Mouse (Mus musculus) thymus, adult 2 months (tissue): Measurements from ENCODE around the gene Nmrk1. TPM values are rescaled to one million over a fixed set of nuclear protein-coding genes. Genes with fewer than 3 reads are reported as not detected.

Experiments used
- DNase-seq: peaks from one replicate; pipeline ENCODE4 v3.0.0; 2021
- H3K27ac ChIP-seq: fragments of 200-500 bp; 2 replicates; pipeline ENCODE4 v1.5.1; 2012; ENCODE audit warnings: low read length, control low read depth; ENCODE audit not compliant: control insufficient read depth, insufficient read depth
- H3K27me3 ChIP-seq: fragments of 200-500 bp; 2 replicates; pipeline ENCODE4 v1.6.1; 2012; ENCODE audit warnings: mild to moderate bottlenecking, low read length, moderate library complexity, mixed read lengths; ENCODE audit not compliant: control insufficient read depth, insufficient read depth
- H3K36me3 ChIP-seq: fragments of 200-500 bp; 2 replicates; pipeline ENCODE4 v1.6.1; 2012; ENCODE audit warnings: mild to moderate bottlenecking, low read length, moderate library complexity; ENCODE audit not compliant: control insufficient read depth, insufficient read depth
- H3K4me1 ChIP-seq: fragments of 200-500 bp; replicated peaks from 2 replicates; pipeline ENCODE4 v1.6.1; 2012; ENCODE audit warnings: low read length; ENCODE audit not compliant: control insufficient read depth, insufficient read depth
- H3K4me3 ChIP-seq: fragments of 200-500 bp; 2 replicates; pipeline ENCODE4 v1.5.1; 2012; ENCODE audit warnings: mild to moderate bottlenecking, low read length, control low read depth, moderate library complexity; ENCODE audit not compliant: control insufficient read depth, insufficient read depth
- CTCF ChIP-seq: fragments of 200-500 bp; IDR thresholded peaks from 2 replicates; pipeline ENCODE4 v1.5.1; 2012; ENCODE audit warnings: mild to moderate bottlenecking, control low read depth, low read length, moderate library complexity, borderline replicate concordance; ENCODE audit not compliant: control insufficient read depth, poor library complexity, insufficient read depth; ENCODE audit errors: extremely low read depth
- POLR2A ChIP-seq: fragments of 200-500 bp; IDR thresholded peaks from 2 replicates; pipeline ENCODE4 v1.6.1; 2012; ENCODE audit warnings: mild to moderate bottlenecking, low read length, control low read depth, moderate library complexity; ENCODE audit not compliant: control insufficient read depth, poor library complexity, insufficient read depth; ENCODE audit errors: extremely low read depth
- WGBS: fragments of 180-500 bp; shearing (Covaris S2); methylation state at CpG from one replicate; pipeline ENCODE4 v1.1.7; 2018; 5-methylcytosine and 5-hydroxymethylcytosine counted together
- polyA plus RNA-seq: library from polyadenylated mRNA; depleted of rRNA; stranded (reverse); fragments of >200 nt; gene quantifications from 2 replicates; pipeline ENCODE4 v1.2.3, GENCODE M21; 2012

The Nmrk1 gene
- polyA plus RNA-seq, 1 experiment: 5.2 TPM

DNA sequence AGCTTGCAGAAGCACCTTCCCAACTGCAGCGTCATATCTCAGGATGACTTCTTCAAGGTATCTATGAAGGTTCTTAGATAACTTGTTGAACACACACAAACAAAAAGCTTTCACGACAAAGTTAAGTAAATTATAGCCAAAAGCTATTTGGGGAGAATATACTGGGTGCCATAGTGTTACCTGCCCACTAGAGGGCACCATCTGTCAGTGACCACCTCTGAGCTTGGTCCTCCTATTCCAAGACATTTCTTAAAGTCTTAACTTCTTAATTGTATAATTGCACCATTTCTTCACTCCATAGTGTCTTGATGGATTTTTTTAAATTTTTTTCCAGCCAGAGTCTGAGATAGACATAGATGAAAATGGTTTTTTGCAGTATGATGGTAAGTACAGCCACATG lies 7.8 kb downstream of the Nmrk1 start:
- no peaks in the 10 kb centered on the region for H3K27me3 ChIP-seq
- 65% methylated on average over 2 of the region's 2 CpGs for WGBS

DNA sequence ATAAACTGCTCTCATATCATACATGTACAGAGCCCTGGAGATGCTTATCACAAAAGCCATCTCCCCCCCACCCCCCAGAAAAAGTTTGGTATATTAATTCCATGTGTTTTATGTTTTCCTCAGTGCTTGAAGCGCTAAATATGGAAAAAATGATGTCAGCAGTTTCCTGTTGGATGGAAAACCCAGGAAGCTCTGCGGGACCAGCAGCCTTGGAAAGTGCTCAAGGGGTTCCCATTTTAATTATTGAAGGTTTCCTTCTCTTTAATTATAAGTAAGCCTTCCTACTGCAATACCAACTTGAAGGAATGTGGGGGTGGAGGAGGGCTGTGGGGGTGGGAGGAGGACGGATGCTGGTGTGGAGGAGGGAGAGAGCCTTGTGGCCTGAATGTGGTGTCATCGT lies 9.3 kb downstream of the Nmrk1 start:
- Histone ChIP-seq H3K27me3 (no peaks in the 10 kb centered on the region), H3K4me3 (no peak overlapping the region), H3K27ac (no peak overlapping the region), H3K36me3 (no peaks in the 10 kb centered on the region), H3K4me1 (no peaks in the 10 kb centered on the region)
- WGBS: 93% methylated on average over 4 of the region's 4 CpGs
- DNase-seq: no peak
- no peak for TF ChIP-seq CTCF
- TF ChIP-seq POLR2A: no peak

More for the DNA sequence above, 7.8 kb downstream of the Nmrk1 start:
- H3K27ac ChIP-seq: no peak overlapping the region
- no peak for DNase-seq
- no peak for TF ChIP-seq CTCF
- TF ChIP-seq POLR2A: no peak
- no peaks in the 10 kb centered on the region for H3K4me1 ChIP-seq
- H3K36me3 ChIP-seq: no peaks in the 10 kb centered on the region
- H3K4me3 ChIP-seq: no peak overlapping the region

DNA sequence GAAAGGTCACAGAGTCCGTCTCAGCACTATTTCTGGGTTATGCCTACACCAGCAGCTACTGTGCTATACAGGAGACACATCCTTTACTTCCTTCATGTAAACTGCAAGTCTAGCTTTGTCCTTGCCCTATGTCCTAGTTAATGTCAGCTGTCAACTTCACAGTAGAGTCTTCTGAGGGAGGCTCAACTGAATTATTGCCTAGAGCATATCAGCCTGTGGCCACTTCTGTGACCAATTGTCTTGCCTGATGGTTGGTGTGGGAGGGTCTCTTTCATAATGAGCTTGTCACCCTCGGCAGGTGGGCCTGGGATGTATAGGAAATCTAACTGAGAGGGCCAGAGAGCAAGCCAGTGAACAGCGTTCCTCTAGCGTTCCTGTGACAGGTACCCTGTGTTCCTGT lies 11.7 kb downstream of the Nmrk1 start:
- WGBS: 94% methylated on average over 4 of the region's 4 CpGs
- H3K36me3 ChIP-seq: no peaks in the 10 kb centered on the region
- no peaks in the 10 kb centered on the region for H3K4me1 ChIP-seq
- TF ChIP-seq CTCF: no peak
- no peak for TF ChIP-seq POLR2A
- no peak for DNase-seq
- H3K27me3 ChIP-seq: no peaks in the 10 kb centered on the region
- H3K4me3 ChIP-seq: no peak overlapping the region
- no peak overlapping the region for H3K27ac ChIP-seq

DNA sequence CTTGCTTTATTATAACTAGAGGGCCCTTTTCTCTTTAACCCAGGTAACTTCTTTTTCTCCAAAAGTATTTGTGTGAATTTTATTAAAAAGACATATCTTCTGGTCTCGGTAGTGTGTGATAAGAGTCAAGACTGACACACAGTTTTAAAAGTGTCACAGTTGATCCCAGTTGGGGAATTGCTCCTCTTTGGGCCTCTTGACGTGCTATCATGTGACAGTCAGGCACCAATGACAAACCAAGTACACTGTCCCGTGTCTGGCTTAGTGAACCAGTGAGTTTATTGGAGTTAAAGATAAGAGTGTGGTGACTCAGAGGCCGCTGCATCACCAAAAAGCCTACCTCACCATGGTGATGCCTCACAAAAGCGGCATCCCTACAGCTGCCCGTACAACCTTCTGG lies 12.3 kb downstream of the Nmrk1 start:
- no peaks in the 10 kb centered on the region for H3K27me3 ChIP-seq
- TF ChIP-seq CTCF (no peak), POLR2A (no peak)
- no peak overlapping the region for H3K27ac ChIP-seq
- no peak overlapping the region for H3K4me3 ChIP-seq
- no peaks in the 10 kb centered on the region for H3K4me1 ChIP-seq
- 94% methylated on average over 6 of the region's 6 CpGs for WGBS
- DNase-seq: no peak
- H3K36me3 ChIP-seq: no peaks in the 10 kb centered on the region

DNA sequence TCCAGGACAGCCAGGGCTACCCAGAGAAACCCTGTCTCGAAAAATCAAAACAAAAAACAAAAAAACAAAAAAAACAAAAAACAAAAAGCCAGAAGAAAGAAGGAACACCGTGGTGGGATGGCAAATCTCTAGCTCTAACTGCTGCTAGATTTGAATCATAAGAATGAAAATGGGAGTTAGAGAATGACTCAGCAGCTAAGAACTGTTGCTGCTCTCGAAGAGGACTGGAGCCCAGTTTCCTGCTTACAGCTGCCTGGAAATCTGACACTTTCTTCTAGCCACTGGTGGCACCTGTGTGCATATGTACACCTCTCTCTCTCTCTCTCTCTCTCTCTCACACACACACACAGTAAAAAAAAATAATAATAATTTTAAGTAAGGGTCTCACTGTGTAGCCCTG lies 14.6 kb downstream of the Nmrk1 start:
- DNase-seq: no peak
- Histone ChIP-seq H3K36me3 (no peaks in the 10 kb centered on the region), H3K4me3 (no peak overlapping the region), H3K27ac (no peak overlapping the region), H3K4me1 (no peaks in the 10 kb centered on the region), H3K27me3 (no peaks in the 10 kb centered on the region)
- 33% methylated on average over 3 of the region's 3 CpGs for WGBS
- TF ChIP-seq POLR2A: no peak
- no peak for TF ChIP-seq CTCF

DNA sequence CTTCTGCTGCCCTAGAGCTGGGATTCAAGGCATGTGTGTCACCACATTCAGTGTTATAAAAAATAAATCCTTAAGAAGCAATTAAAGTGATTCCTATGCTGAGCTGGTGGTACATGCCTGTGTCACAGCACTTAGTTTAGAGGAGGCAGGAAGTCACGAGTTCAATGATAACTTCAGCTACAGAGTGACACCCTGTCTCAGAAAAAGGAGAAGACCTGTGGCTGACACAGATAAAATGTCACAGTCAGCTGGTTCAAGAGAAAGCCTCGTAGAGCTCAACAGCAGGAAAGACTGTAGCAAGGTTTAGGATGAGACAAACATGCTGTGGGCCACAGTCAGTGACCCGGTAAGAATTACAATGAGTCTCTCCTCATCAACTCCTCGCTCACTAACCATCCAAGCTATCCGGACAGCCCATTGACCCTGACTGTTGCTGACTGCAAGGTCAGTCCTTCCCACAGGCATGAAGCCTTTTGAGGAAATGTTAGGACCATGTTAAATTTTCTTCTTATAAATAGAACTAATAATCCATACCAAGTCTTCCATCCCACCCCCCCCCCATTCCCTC lies 15.2 kb downstream of the Nmrk1 start:
- Histone ChIP-seq H3K4me3 (no peak overlapping the region), H3K36me3 (no peaks in the 10 kb centered on the region), H3K4me1 (no peaks in the 10 kb centered on the region), H3K27me3 (no peaks in the 10 kb centered on the region), H3K27ac (no peak overlapping the region)
- no peak for DNase-seq
- 43% methylated on average over 5 of the region's 5 CpGs for whole genome bisulfite sequencing
- TF ChIP-seq CTCF (no peak), POLR2A (no peak)
